Mouse (Mus musculus): ENCODE data around the gene Topbp1.

Gene Topbp1

DNA sequence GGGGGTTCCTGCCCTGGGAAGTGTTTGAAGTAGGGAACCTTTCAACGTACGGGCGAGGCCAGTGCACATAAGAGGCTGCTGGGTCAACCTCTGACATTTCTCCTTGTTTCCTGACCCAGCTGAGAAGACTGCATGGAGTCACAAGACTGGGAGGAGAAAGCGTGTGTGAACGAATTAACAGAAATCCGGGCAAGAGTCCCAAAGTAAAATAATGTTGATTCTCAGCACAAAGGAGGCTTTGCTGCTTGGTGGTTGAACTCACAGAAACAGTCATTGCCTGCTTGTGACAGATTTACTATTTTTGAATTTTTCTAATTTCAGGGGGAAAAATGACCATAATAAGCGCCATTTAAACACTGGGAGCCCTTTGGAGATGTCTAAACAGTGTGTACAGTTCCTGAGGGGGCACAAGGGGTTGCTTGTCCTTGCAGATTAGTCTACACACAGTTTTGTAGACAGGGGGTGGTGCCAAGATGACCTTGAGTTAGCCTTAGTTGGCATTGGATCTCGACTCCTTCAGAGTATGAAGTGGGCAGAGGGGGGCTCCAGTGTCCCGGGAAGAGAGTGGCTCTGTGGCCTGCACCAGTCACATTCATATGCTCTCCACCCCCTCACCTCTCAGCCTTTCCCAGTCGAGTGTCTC, 82.1 kb downstream of the Topbp1 start:
- DNase-seq, result no peak

DNA sequence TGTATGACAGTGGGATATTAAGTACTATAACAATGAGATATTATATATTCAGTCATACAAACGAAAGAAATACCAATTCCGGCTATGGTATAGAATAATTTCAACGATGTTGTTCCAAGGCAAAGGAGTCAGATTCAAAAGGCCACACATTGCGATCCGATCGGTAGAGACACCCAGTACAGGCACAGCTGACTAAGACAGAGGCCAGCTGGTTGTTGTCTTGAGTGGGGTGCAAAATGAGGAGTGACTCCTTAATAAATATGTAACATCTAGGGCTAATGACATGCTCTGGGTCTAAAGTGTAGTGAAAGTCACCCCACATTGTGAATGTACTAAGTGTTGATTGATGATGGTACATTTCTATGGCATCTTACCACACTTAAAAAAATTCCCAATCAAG, 84.2 kb downstream of the Topbp1 start:
- no peak for DNase-seq

DNA sequence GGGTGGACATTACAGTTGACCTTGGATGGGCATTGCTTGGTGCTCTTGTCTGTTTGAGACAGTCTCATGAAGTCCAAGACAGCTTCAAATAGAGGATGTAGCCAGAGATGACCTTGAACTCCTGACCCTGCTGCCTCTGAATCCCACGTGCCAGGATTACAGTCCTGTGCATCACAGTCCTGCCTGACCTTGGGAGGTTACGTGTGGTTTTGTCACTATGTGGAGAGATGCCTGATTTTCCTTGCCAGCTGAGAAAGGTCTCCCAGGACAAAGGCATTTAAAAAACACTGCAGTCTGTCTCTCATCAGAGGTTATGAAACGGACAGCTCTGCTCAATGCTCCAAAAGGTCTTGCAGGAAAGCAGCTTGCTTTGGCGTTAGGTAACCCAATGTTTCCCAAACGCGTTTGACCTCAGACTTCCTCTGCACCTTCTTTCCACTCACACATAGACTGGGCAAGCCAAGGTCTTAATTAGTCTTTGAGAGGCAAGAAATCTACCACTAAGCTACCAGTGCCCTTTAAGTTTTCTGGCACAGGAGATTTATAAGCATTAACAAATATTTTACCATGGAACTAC, 86.9 kb downstream of the Topbp1 start:
- DNase-seq, result no peak

DNA sequence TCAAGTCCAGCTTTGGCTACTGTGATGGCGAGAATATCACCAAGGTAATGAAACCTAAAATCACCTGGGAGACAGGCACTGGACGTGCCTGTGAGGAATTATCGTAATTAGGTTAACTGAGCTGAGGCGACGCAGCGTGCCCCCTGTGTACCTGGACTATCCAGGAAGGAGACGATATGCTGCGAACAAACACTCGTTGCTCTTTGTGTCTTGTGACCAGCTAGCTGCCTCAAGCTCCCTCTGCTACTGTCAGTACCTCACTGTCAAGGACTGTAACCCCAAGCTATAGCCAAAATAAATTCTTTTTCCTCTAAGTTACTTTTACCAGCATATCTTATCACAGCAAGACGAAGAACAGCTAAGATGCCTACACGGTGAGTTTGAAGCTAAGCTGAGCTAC, 88.2 kb downstream of the Topbp1 start:
- DNase-seq, result no peak

DNA sequence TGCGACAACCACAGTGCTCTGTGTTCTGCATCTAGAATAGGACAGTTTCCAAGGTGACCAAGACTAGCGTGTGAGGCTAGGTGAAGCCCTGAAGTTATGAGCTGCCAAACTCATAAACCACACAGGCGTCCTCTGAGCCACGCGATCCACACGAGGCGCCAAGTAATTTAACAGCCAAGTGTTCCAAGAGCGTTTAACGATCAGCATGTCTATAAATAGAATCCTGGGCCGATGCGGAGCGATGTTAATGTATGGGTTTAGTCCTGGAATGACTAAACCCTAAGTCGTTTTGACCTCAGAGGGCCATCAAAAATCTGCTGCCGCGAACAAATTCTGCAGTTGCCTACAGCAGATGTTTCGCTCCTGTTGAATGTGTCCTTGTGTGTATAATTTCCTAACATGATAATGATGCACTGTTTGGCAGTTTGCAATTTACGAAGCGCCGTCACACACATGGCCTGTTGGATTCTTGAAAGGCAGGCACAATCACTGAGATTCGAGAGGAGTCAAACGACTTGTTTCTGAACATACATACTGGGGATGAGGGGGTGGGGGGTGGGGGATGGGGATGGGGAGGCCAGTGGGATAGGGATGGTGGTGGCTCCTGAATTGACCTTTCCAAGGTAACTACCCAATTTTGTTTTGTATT, 93.6 kb downstream of the Topbp1 start:
- DNase-seq, result no peak
